Mouse (Mus musculus): ENCODE results near the gene Zfp13. TPM values are rescaled to one million over a fixed set of nuclear protein-coding genes. Genes with fewer than 3 reads are reported as not detected.

Gene Zfp13
- total and polyA plus RNA-seq, 3 experiments: 0.30 TPM; not detected in 2

- H3K4me3 ChIP-seq (replicated peaks in 1 of 3; ENCODE audit: low read depth in 2 of 3, low read length in 2 of 3, poor library complexity in 1 of 3): no peak overlapping the region
- H3K27me3 ChIP-seq (replicated peaks): no peaks in the 10 kb centered on the region
- no peak overlapping the region for H3K9ac ChIP-seq (ENCODE audit: insufficient read depth, low read depth)
- no peak for DNase-seq (ENCODE audit: extremely low read depth)
- peaks cover 0 to 19% of the 10 kb centered on the region in 2 experiments; a peak in 3 of 4 replicates for H3K4me1 ChIP-seq (ENCODE audit: control insufficient read depth in 1 of 2, insufficient read depth in 2 of 2)
- dilution Hi-C loops (cut with MboI; ENCODE audit: extremely low pct_ligation_motif_present, extremely low pct_unique_long_range_greater_than_20kb, low sequenced_read_pairs): no loop called here
- TF ChIP-seq ETS1 (conservative IDR thresholded peaks at IDR 0.05; ENCODE audit: low read depth, low read length) (no peak), TBP (conservative IDR thresholded peaks at IDR 0.05; ENCODE audit: low read depth, low read length) (no peak), CTCF (conservative IDR thresholded peaks at IDR 0.05 in 1 of 2, IDR thresholded peaks at IDR 0.05 in 1 of 2; ENCODE audit: low read depth in 2 of 2, low read length in 2 of 2) (no peak), IRF4 (IDR thresholded peaks at IDR 0.05; ENCODE audit: low read depth, low read length) (no peak), GABPA (IDR thresholded peaks at IDR 0.05; ENCODE audit: insufficient replicate concordance, low read depth, low read length) (no peak), MAZ (IDR thresholded peaks at IDR 0.05; ENCODE audit: low read depth, low read length) (no peak), HCFC1 (IDR thresholded peaks at IDR 0.05; ENCODE audit: low read depth, low read length) (no peak), KAT2A (IDR thresholded peaks at IDR 0.05; ENCODE audit: insufficient replicate concordance, low read length) (no peak), MAFK (IDR thresholded peaks at IDR 0.05; ENCODE audit: insufficient replicate concordance, low read length) (no peak), E2F4 (IDR thresholded peaks at IDR 0.05; ENCODE audit: insufficient replicate concordance, low read depth, low read length) (no peak)
- H3K9me3 ChIP-seq (replicated peaks; ENCODE audit: low read length): no peaks in the 10 kb centered on the region
- in situ Hi-C loops (cut with MboI; ENCODE audit: low pct_ligation_motif_present, low pct_unique_long_range_greater_than_20kb, low sequenced_read_pairs): loop anchor here (10.0 kb wide), 1 partner anchor 370 kb away; no protein-coding TSS in a partner anchor
- H3K27ac ChIP-seq (ENCODE audit: insufficient read depth, low read depth): no peak overlapping the region
- no peaks in the 10 kb centered on the region for H3K79me2 ChIP-seq (replicated peaks; ENCODE audit: control insufficient read depth, extremely low read depth, insufficient read depth, poor library complexity, severe bottlenecking)
- H3K4me2 ChIP-seq (ENCODE audit: insufficient read depth, low read depth, poor library complexity, severe bottlenecking): no peak overlapping the region
- H3K36me3 ChIP-seq (replicated peaks in 1 of 2; ENCODE audit: control insufficient read depth in 1 of 2, insufficient read depth in 1 of 2, low read length in 1 of 2): peaks cover 28 to 55% of the 10 kb centered on the region in 2 experiments
Observed at GRCm38 (mm10) chr17:23554321-23554720, 45.0 kb downstream of the Zfp13 start.

- Histone ChIP-seq H3K36me3 (replicated peaks in 1 of 2; ENCODE audit: control insufficient read depth in 1 of 2, insufficient read depth in 1 of 2, low read length in 1 of 2) (peaks cover 22 to 48% of the 10 kb centered on the region in 2 experiments), H3K27ac (ENCODE audit: insufficient read depth, low read depth) (no peak overlapping the region), H3K4me1 (ENCODE audit: control insufficient read depth in 1 of 2, insufficient read depth in 2 of 2) (peaks cover 0 to 19% of the 10 kb centered on the region in 2 experiments; a peak in 3 of 4 replicates), H3K27me3 (replicated peaks) (no peaks in the 10 kb centered on the region), H3K4me3 (replicated peaks in 1 of 3; ENCODE audit: low read depth in 2 of 3, low read length in 2 of 3, poor library complexity in 1 of 3) (no peak overlapping the region), H3K4me2 (ENCODE audit: insufficient read depth, low read depth, poor library complexity, severe bottlenecking) (no peak overlapping the region), H3K9ac (ENCODE audit: insufficient read depth, low read depth) (no peak overlapping the region), H3K79me2 (replicated peaks; ENCODE audit: control insufficient read depth, extremely low read depth, insufficient read depth, poor library complexity, severe bottlenecking) (no peaks in the 10 kb centered on the region), H3K9me3 (replicated peaks; ENCODE audit: low read length) (no peaks in the 10 kb centered on the region)
- dilution Hi-C loops (cut with MboI; ENCODE audit: extremely low pct_ligation_motif_present, extremely low pct_unique_long_range_greater_than_20kb, low sequenced_read_pairs): no loop called here
- no peak for DNase-seq (ENCODE audit: extremely low read depth)
- TF ChIP-seq PAX5 (IDR thresholded peaks at IDR 0.05; ENCODE audit: low read length) (no peak), IRF4 (IDR thresholded peaks at IDR 0.05; ENCODE audit: low read depth, low read length) (no peak), SMC3 (IDR thresholded peaks at IDR 0.05; ENCODE audit: low read depth, low read length) (no peak), GABPA (IDR thresholded peaks at IDR 0.05; ENCODE audit: insufficient replicate concordance, low read depth, low read length) (no peak), RCOR1 (conservative IDR thresholded peaks at IDR 0.05; ENCODE audit: low read depth, low read length) (no peak), CHD1 (IDR thresholded peaks at IDR 0.05; ENCODE audit: low read depth, low read length) (no peak), BHLHE40 (IDR thresholded peaks at IDR 0.05; ENCODE audit: low read depth, low read length) (no peak), SIN3A (IDR thresholded peaks at IDR 0.05; ENCODE audit: low read length) (no peak), EP300 (IDR thresholded peaks at IDR 0.05; ENCODE audit: low read length) (no peak), CTCF (conservative IDR thresholded peaks at IDR 0.05 in 1 of 2, IDR thresholded peaks at IDR 0.05 in 1 of 2; ENCODE audit: low read depth in 2 of 2, low read length in 2 of 2) (no peak), ZC3H11A (IDR thresholded peaks at IDR 0.05; ENCODE audit: low read depth, low read length) (no peak)
- in situ Hi-C loops (cut with MboI; ENCODE audit: low pct_ligation_motif_present, low pct_unique_long_range_greater_than_20kb, low sequenced_read_pairs): loop anchor here (10.0 kb wide), 1 partner anchor 369 kb away; no protein-coding TSS in a partner anchor
Observed at GRCm38 (mm10) chr17:23553634-23554120, 45.6 kb downstream of the Zfp13 start.

Measured in CH12.LX (cell line).